Mouse (Mus musculus) heart, adult 8-10 months (tissue): ENCODE results near the gene Rnh1. TPM values are rescaled to one million over a fixed set of nuclear protein-coding genes. Genes with fewer than 3 reads are reported as not detected.

Experiments
- DNase-seq: peaks from one replicate; pipeline ENCODE4 v3.0.0; 2022; ENCODE audit warnings: low spot score
- total RNA-seq, 4 experiments: library from RNA; stranded (reverse); gene quantifications; 2 replicates each; pipeline ENCODE4 v1.2.4; 2022

The Rnh1 gene
- total RNA-seq, 4 experiments from 2014 or later = 71.3 to 75.2 (median 72.9) TPM

- no peak for DNase-seq
Observed at GRCm38 (mm10) chr7:141205504-141205903, 32.8 kb upstream of the Rnh1 start.

DNA sequence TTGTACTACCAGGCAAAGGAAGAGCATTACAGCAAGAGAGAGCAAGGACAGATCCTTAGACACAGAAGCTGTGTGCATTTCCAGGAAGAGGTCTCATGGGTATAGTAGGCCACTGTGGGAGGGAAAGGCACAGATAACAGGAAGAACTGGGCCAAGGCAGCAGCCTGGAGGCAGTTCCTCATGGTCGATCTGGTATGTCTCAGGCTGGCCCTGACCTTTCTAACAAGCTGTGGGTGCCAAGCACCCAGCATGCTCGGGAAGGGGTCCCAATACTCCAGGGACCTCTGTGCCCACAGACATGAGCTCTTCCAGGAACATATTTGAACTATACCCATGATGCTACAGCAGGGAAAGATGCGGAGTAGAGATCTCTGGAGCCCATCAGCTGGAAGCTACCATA, 31.9 kb upstream of the Rnh1 start:
- no peak for DNase-seq

- no peak for DNase-seq
Observed at GRCm38 (mm10) chr7:141198121-141198520, 25.5 kb upstream of the Rnh1 start.

DNA sequence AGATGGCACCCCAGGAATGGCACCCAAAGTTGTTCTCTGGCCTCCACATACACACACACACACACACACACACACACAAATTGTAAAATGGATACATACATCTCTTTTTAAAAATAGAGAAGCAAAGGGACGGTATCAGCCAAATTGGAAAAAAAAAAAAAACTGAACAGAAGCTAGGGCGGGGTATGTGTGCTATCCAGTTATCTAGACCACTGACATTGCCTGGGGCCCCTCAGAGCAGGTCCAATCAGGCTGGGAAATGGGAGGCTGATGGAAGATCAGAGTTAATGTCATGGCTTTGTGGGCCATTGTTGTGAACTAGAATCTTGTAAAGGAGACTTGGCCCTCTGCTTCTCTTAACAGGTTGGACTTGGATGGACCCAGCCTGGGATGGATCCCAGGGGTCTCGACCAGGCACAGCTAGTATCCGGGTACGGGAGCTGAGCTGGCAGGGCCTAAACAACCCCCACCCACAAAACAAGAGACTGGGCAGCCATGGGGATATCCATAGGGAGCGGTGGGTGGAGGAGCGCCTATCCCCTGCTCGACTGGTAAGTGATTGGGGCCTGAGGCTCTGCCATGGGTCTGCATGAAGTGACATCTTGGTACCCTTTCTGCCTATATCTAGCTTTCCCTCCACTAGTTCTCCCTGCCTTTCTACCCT, 24.1 kb upstream of the Rnh1 start:
- no peak for DNase-seq

DNA sequence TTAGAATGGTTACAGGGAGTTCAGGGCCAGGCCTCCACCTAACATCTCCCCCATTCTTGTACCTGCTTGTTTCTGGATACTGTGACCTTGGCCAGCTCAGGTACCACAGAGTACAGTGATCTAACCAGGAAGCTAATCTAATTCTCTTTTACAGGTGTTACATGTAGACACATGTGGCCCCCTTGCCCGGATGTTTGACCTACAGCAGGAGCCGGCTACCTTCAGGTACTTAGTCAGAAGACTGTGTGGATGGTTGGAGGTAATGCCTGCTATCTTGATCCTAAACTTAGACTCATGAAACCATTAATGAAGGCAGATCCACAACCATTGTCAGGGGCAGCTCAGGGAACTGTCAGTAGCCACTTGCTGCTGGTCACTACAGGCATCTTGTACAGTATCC, 23.1 kb upstream of the Rnh1 start:
- DNase-seq = no peak

GRCm38 (mm10) chr7:141194830-141195229, 22.2 kb upstream of the Rnh1 start:
- DNase-seq = peak; percentile 80

- no peak for DNase-seq
Observed at GRCm38 (mm10) chr7:141194409-141194808, 21.8 kb upstream of the Rnh1 start.

- peak; percentile 97 for DNase-seq
Observed at GRCm38 (mm10) chr7:141193948-141194347, 21.3 kb upstream of the Rnh1 start, which contains the start of the genes Hras and Lrrc56. TSS of gene Hras (minus strand) at chr7:141194005. TSS of gene Lrrc56 (plus strand) at chr7:141194157.

- no peak for DNase-seq
Observed at GRCm38 (mm10) chr7:141193348-141193856, 20.7 kb upstream of the Rnh1 start.

- DNase-seq = no peak
Observed at GRCm38 (mm10) chr7:141192776-141193347, 20.2 kb upstream of the Rnh1 start.

- no peak for DNase-seq
Observed at GRCm38 (mm10) chr7:141191796-141192685, 19.4 kb upstream of the Rnh1 start.

GRCm38 (mm10) chr7:141191036-141191435, 18.4 kb upstream of the Rnh1 start:
- DNase-seq = peak; percentile 49

DNA sequence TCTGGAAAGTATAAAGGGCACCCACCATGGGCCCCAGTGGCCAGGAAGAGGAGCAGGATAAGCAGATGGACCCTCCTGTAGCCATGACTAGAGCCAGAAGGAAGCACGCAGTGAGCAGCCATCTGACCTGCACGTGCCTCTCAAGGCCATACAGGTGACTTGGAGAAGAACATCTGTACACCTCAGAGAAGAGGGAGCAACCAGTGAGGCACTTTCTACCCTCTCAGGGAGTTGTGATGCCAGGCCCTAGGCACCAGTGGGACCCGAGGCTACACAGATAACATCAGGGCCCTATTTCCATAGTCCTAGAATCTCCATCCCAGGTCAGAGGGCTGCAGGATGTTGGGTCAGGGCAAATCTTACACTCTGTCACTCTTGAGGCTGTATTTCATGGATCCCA, 17.6 kb upstream of the Rnh1 start:
- no peak for DNase-seq

GRCm38 (mm10) chr7:141188733-141189132, 16.1 kb upstream of the Rnh1 start:
- DNase-seq = no peak

DNA sequence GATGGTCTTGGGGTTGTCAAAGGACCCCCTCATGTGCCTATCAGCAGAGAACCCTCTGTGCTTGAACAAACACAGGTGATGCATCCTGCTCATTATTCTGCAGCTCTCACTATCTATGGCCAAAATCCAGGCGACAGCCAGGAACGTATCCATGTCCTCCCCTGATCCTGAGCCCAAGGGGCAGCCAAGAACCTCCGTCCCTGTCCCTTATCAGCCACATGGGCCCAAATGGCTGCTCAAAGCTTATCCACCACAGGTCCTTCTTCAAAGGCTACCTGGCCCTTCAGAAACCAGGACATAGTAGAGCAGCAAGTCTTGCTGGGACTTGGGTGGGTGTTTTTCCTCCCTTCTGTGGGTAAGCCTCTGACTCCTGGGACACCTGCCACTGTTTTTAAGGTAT, 15.5 kb upstream of the Rnh1 start:
- no peak for DNase-seq

DNA sequence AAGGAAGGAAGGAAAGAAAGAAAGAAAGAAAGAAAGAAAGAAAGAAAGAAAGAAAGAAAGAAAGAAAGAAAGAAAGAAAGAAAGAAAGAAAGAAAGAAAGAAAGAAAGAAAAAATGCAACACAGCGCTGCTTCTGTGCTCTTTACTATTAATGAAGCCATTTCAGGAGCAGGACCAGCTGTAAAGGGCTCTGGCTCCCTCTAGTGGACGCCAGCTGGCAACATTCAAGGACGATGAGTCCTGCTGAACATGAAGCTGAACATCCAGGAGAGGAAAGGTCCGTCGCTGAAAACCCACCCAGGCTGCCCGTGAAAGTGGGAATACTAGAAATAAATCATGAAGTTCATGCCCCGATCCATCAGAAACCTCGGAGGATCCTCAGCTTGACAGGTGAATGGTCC, 3.5 kb upstream of the Rnh1 start:
- peak; percentile 83 for DNase-seq

GRCm38 (mm10) chr7:141175068-141175467, 2.4 kb upstream of the Rnh1 start:
- no peak for DNase-seq

DNA sequence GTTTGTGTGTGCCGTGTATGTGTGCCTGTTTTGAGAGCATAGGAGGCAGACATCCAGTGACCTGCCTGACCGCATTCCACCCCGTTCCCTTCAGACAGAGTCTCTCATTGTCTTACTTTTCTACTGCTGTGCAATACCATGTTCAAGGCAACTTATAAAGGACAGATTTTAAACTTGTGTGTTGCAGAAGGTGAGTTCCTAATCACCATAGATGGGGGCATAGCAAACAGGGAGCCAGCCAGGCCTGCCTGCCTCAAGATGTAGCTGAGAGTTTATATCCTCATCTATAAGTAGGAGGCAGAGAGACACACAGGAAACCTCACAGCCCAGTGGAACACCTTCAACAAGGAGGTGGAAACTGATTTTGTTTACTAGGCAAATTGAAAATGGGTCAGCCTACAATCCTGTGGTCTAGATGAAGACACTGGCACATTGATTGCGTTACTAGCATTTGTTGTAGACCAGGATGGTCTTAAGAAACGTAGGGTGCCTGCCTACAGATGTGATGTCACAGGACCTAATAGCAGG, 730 bp upstream of the Rnh1 start:
- no peak for DNase-seq

- DNase-seq = no peak
Observed at GRCm38 (mm10) chr7:141169866-141170265, 2.8 kb downstream of the Rnh1 start.

GRCm38 (mm10) chr7:141169300-141169699, 3.4 kb downstream of the Rnh1 start:
- DNase-seq = no peak

DNA sequence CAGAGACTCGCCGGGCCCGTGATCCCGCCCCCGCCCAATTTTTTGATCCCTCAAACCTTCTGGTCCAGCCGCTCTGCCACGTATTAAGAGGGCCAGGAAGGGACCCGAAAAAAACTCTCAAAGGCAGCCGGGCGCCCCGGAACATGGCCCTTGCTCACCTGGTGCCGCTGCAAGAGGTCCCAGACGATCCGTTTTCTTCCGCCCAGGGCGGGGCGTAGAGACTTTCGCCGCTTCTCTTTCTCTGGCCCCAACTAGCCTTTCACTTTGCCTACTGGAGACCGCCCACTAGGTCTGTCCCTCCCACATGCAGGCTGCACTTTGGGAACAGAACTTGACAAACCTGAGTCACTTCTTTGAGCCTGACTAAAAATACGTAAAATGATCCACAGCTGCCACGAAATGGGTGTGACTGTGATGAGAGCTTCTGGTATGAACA, 4.1 kb downstream of the Rnh1 start:
- DNase-seq = peak; percentile 72

DNA sequence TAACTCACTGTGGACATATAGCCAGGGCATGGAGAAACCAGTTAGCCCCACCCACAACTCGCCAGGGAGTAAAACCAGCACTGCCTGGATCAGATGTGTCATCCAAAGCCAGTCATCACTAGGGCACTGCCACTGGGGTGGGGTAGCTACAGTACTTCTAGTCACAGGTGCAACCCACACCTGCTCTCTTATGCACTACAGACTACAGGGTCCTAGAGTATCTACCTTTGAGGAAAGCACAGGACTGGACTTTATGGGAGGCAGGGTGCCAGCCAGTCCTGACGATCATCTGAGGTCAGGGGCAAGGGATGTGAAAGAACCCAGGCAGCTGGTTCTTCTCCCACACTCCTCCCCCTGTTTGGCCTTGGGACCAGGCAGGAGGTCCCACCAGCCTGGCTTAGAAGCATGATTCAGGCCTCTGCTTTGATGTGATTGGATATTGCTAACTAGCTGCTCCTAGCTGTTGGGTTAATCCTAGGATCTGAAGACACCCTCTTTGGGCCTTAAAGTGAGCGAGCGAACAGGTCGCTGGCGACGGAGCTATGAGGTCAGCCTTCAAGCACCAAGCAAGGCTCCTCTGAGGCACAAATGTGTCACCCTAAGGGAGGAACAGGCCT, 4.6 kb downstream of the Rnh1 start:
- no peak for DNase-seq
